Mouse (Mus musculus): Measurements from ENCODE around the gene Tada3. TPM values are rescaled to one million over a fixed set of nuclear protein-coding genes. Genes with fewer than 3 reads are reported as not detected.
"Not testable (repeated sequence)": the region's sequence is repeated elsewhere in the genome, so short reads cannot be mapped to it uniquely, and the experiment has no call there.

Gene Tada3
- total RNA-seq, 2 experiments from 2014 or later: 21.2 to 24.4 TPM

GRCm38 (mm10) chr6:113350538-113350937 is 27.1 kb downstream of the Tada3 start:
- no peak for DNase-seq (ENCODE audit: low spot score)
- intact Hi-C loops (cut with DNase I): no loop called here

- intact Hi-C loops (cut with DNase I): no loop called here
Measured at GRCm38 (mm10) chr6:113346897-113347296, 30.8 kb downstream of the Tada3 start.

GRCm38 (mm10) chr6:113344321-113344720 is 33.4 kb downstream of the Tada3 start:
- peak; percentile 76 for DNase-seq (ENCODE audit: low spot score)
- intact Hi-C loops (cut with DNase I): loop anchor here (5.0 kb wide), 1 partner anchor 33 kb away; the partner anchor contains the start of genes Arpc4 and Tada3

More at GRCm38 (mm10) chr6:113346897-113347296, 30.8 kb downstream of the Tada3 start:
- DNase-seq (ENCODE audit: low spot score): no peak

DNA sequence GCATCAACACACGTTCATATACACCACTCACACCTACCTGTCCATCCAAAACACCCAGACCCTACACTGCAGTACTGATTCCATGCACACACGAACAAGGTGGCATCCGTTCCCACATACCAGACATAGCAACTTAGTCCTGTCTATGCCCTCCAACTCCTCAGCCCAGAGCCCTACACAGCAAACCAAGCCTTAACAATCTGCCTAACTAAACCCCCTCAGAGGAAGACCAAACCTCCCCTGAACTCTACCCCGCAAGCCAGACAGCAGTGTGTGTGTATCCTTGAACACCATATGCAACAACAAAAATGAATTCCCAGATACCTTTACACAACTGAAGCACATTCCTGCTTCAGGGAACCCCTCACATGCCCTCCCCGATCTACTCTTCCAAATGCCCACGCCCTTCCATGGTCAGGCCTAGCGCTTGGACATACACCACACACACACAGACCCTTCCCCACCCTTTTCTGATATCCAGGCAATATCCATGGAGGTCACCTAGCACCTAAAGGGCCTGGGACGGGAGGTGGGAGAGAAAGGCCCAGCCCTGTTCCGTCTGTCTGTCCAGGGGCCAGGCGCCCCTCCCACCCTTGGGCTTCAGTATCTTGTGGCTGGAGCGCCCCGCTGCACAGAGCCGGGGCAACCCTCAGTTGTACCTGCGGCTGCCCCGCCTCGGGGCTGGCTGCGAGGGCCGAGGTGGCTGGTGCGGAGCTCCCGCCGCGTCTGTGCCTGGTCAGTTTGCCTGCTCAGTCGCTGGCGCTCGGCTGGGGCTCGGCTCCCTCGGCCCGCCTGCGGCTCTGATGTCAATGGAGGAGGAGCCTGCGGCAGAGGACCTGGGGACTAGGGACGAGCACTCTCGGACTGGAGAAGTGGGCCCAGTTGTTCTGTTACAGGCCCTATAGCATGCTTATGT is 34.2 kb downstream of the Tada3 start, which contains the start of gene Camk1:
TSS of gene Camk1 (minus strand) at position 808 of the 916 bp plus-strand sequence.
- intact Hi-C loops (cut with DNase I): loop anchor here (5.0 kb wide), 1 partner anchor 34 kb away; the partner anchor contains the start of genes Arpc4 and Tada3

DNA sequence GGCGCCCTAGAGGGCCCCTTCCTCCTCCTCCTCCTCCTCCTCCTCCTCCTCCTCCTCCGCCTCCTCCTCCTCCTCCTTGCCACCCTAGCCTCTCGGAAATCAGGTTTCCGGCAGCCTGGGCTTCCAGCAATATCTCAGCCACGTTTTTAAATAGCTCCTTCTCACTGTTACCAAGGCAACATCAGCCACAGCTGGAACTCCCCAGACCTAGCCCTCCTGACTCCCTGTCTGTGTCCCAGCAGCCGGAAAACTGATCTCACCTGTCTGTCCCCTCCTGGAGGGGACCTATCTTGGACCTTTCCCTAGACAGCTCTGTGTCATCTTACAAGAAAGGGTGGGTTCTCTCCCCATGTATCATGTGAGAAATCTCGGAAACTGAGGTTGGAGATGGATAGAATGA is 35.4 kb downstream of the Tada3 start:
- intact Hi-C loops (cut with DNase I): loop anchor here (5.0 kb wide), 1 partner anchor 35 kb away; the partner anchor contains the start of genes Arpc4 and Tada3
- DNase-seq (ENCODE audit: low spot score): no peak

More for the DNA sequence above, 34.2 kb downstream of the Tada3 start, which contains the start of gene Camk1:
- peak; percentile 80 for DNase-seq (ENCODE audit: low spot score)

DNA sequence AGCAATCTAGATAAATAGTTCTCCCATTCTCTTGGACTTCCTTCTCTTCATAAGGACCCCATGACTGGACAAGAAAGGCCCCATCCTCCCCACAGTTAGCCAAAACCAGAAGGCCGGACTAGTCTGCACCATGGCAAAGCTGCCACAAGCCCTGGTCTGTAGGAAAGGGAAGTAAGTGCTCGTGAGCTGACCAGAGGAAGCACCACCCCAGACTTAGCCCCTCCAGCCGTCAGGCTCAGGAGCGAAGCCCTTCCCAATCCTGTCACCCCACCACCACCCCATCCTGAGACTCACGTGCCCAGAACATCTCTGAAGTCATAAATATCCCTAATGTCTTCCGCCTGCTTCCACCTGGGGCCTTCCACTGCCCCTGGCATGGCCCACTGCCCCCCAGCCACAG is 36.1 kb downstream of the Tada3 start:
- no peak for DNase-seq (ENCODE audit: low spot score)
- intact Hi-C loops (cut with DNase I): loop anchor here (5.0 kb wide), 1 partner anchor 36 kb away; the partner anchor contains the start of genes Arpc4 and Tada3

- intact Hi-C loops (cut with DNase I): no loop called here
- DNase-seq (ENCODE audit: low spot score): no peak
Measured at GRCm38 (mm10) chr6:113336852-113337620, 40.6 kb downstream of the Tada3 start.

DNA sequence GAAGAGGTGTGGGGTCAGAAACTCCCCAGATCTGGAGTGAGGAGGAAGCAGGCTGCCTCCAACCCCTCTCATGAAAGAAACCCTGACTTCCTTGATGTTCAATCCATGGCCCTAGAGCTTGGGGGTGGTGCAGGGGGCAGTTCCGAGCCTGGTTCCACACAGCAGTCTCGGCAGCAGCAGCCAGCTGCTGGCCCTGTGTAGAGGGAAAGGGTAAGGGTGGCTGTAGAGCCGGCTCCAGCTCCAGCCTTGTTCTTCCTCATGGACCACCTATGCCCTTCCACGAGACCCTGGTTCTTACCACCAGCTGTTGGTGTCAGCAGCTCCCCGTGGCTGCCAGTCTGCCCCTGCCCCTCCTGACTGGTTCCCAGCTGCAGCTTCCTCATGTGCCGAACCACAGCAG is 43.5 kb downstream of the Tada3 start:
- DNase-seq (ENCODE audit: low spot score): no peak
- intact Hi-C loops (cut with DNase I): loop anchor here (5.0 kb wide), 1 partner anchor 138 kb away; the partner anchor contains the start of gene Il17rc

- DNase-seq (ENCODE audit: low spot score): no peak
- intact Hi-C loops (cut with DNase I): loop anchor here (5.0 kb wide), 1 partner anchor 139 kb away; the partner anchor contains the start of gene Il17rc
Measured at GRCm38 (mm10) chr6:113333137-113333950, 44.3 kb downstream of the Tada3 start.

DNA sequence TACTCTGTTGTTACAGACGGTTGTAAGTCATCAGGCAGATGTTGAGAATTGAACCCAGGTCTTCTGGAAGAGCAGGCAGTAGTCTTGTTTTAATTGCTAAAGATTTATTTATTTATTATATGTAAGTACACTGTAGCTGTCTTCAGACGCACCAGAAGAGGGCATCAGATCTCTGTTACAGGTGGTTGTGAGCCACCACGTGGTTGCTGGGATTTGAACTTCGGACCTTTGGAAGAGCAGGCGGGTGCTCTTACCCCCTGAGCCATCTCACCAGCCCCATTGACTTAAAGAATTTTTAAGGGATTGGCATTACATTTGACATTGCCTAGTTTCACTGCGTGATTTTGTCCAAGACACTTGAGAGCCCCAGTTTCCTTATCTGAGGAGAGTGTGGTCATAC is 44.9 kb downstream of the Tada3 start:
- not testable (repeated sequence) for DNase-seq (ENCODE audit: low spot score)
- intact Hi-C loops (cut with DNase I): loop anchor here (5.0 kb wide), 1 partner anchor 140 kb away; the partner anchor contains the start of gene Il17rc

DNA sequence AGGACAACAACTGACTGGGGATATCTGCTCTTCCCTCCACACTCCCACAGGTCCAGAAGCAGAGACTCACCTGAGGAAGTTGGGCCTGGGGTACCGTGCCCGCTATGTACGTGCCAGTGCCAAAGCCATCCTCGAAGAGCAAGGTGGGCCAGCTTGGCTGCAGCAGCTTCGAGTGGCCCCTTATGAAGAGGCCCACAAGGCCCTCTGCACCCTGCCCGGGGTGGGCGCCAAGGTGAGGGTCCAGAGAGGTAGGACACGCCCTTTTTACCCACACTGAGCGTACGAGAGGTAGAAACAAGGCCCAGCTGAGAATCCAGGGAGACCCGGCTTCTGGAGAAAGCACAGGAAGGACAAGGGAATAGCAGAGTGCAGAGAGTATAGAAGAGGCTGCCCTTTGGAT is 46.0 kb downstream of the Tada3 start:
- no peak for DNase-seq (ENCODE audit: low spot score)
- intact Hi-C loops (cut with DNase I): loop anchor here (2.0 to 5.0 kb wide), 2 partner anchors 43 to 141 kb away; partner anchors contain the start of gene Il17rc

DNA sequence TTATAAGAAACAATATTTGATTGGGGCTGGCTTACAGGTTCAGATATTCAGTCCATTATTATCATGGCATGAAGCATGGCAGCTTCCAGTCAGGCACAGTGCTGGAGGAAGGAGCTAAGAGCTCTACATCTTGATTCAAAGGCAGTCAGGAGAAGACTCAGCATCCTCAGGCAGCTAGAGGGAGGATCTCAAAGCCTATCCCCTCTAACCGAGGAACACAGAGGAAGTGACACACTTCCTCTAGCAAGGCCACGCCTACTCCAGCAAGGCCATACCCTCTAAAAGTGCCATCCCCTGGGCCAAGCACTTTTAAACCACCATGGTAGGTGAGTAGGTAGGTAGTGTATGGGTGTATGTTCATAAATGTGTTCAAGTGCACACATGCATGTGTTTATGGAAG is 47.1 kb downstream of the Tada3 start:
- intact Hi-C loops (cut with DNase I): loop anchor here (2.0 to 5.0 kb wide), 2 partner anchors 44 to 142 kb away; partner anchors contain the start of gene Il17rc
- DNase-seq (ENCODE audit: low spot score): no peak

GRCm38 (mm10) chr6:113329396-113329795 is 48.3 kb downstream of the Tada3 start:
- intact Hi-C loops (cut with DNase I): no loop called here
- no peak for DNase-seq (ENCODE audit: low spot score)

- intact Hi-C loops (cut with DNase I): no loop called here
- peak; percentile 99 for DNase-seq (ENCODE audit: low spot score)
Measured at GRCm38 (mm10) chr6:113326533-113327315, 51.0 kb downstream of the Tada3 start, which contains the start of gene Ogg1. Gene Ogg1 (plus strand): TSS chr6:113326972.
